Mouse (Mus musculus) liver, embryonic 11.5 days (tissue): ENCODE measurements at regions not wholly inside any gene's neighbourhood (a gene's known extent, or its start where the extent isn't known, plus 50 kb on each side); places are given as distances from the start of the nearest gene placed in this dataset.
"Not testable (repeated sequence)": the region's sequence is repeated elsewhere in the genome, so short reads cannot be mapped to it uniquely, and the experiment has no call there.

Experiments
- ATAC-seq: fragments of 200-750 bp; cut with Nextera tagmentation; replicated peaks from 2 replicates; pipeline ENCODE4 v1.8.0; 2017; ENCODE audit warnings: moderate number of reproducible peaks, mild to moderate bottlenecking, moderate TSS enrichment, moderate library complexity; ENCODE audit not compliant: low FRiP score
- DNase-seq: peaks from one replicate; pipeline ENCODE4 v3.0.0-alpha.2; 2017; ENCODE audit warnings: low spot score
- H3K27ac ChIP-seq: fragments of 300-500 bp; sonication (generic); 2 replicates; pipeline ENCODE4 v1.5.1; 2014; ENCODE audit warnings: mild to moderate bottlenecking, low read depth, low read length, control low read depth
- H3K27me3 ChIP-seq: fragments of 300-500 bp; sonication (generic); replicated peaks from 2 replicates; pipeline ENCODE4 v1.6.1; 2014; ENCODE audit warnings: low read length, mixed read lengths; ENCODE audit not compliant: control insufficient read depth, insufficient read depth
- H3K36me3 ChIP-seq: fragments of 300-500 bp; sonication (generic); 2 replicates; pipeline ENCODE4 v1.6.1; 2014; ENCODE audit warnings: mild to moderate bottlenecking, low read length, moderate library complexity, mixed read lengths; ENCODE audit not compliant: control insufficient read depth, insufficient read depth
- H3K4me1 ChIP-seq: fragments of 300-500 bp; sonication (generic); replicated peaks from 2 replicates; pipeline ENCODE4 v1.6.1; 2014; ENCODE audit warnings: low read length, mixed read lengths; ENCODE audit not compliant: control insufficient read depth, insufficient read depth
- H3K4me2 ChIP-seq: fragments of 300-500 bp; sonication (generic); 2 replicates; pipeline ENCODE4 v1.6.1; 2014; ENCODE audit warnings: mild to moderate bottlenecking, control low read depth, moderate library complexity
- H3K4me3 ChIP-seq: fragments of 300-500 bp; sonication (generic); 2 replicates; pipeline ENCODE4 v1.5.1; 2014; ENCODE audit warnings: low read depth, low read length, control low read depth
- H3K9ac ChIP-seq: fragments of 300-500 bp; sonication (generic); 2 replicates; pipeline ENCODE4 v1.6.1; 2014; ENCODE audit warnings: low read depth, low read length, control low read depth
- H3K9me3 ChIP-seq: fragments of 300-500 bp; sonication (generic); 2 replicates; pipeline ENCODE4 v1.6.1; 2016; ENCODE audit warnings: low read length, inconsistent platforms, mixed read lengths; ENCODE audit not compliant: control insufficient read depth
- WGBS: fragments of 180-500 bp; shearing (Covaris S2); extraction: QIAGEN DNeasy Blood & Tissue Kit; methylation state at CpG from one replicate; pipeline ENCODE4 v1.1.7; 2014; 5-methylcytosine and 5-hydroxymethylcytosine counted together

DNA sequence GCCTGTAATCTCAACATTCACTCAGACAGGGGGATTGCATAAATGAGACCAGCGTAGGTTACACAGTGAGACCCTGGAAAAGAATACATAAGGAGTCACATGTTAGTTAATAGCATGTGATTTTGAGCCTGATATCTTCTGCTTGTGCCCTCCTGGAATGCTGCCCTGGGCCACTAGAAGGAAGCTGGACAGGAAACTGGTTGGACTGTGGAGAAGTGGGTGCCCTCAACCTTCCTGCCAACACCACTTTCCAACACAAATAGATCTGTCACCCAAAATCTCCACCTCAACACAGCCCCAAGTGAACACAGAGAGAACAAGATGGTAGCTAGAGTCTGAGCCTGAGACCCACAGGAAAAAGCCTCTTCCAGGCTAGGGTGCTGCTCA, 76.2 kb downstream of the Tomm20 start:
- Histone ChIP-seq H3K9me3 (no peaks in the 10 kb centered on the region), H3K27ac (no peak overlapping the region), H3K36me3 (no peaks in the 10 kb centered on the region), H3K4me2 (no peak overlapping the region), H3K9ac (no peak overlapping the region), H3K27me3 (no peaks in the 10 kb centered on the region), H3K4me1 (no peaks in the 10 kb centered on the region), H3K4me3 (no peak overlapping the region)
- DNase-seq (no peak), ATAC-seq (no peak)
- WGBS = 80% methylated on average over 1 of the region's 1 CpGs

DNA sequence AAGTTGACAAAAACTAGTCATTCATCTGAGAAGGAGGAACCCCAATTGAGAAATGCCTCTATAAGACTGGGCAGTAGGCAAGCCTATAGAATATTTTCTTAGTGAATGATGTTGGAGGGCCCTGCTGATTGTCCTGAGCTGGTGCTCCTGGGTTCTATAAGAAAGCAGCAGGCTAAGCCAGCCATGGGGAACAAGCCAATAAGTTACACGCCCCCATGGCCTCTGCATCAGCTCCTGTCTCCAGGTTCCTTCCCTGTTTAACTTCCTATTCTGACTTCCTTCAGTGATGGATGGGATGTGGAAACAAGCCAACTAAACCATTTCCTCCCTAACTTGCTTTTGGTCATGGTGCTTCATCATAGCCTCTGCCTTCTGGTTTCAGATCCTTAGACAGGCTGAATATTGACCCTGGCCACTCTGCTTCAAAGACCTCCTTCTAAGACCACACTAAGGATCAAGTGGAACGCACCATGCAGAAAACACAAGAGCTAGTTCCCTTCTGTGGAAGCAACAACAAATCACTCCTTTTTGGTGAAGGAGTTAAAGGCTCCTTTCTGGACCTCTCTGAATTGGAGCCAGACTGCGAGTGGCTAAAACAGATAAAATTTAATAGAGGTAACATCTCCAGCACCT, 76.7 kb downstream of the Tomm20 start:
- no peak overlapping the region for H3K4me3 ChIP-seq
- H3K4me1 ChIP-seq = no peaks in the 10 kb centered on the region
- no peak overlapping the region for H3K27ac ChIP-seq
- H3K27me3 ChIP-seq = no peaks in the 10 kb centered on the region
- no peak overlapping the region for H3K4me2 ChIP-seq
- WGBS = 56% methylated on average over 3 of the region's 3 CpGs
- H3K9me3 ChIP-seq = no peaks in the 10 kb centered on the region
- H3K9ac ChIP-seq = no peak overlapping the region
- no peak for ATAC-seq
- no peak for DNase-seq
- no peaks in the 10 kb centered on the region for H3K36me3 ChIP-seq

DNA sequence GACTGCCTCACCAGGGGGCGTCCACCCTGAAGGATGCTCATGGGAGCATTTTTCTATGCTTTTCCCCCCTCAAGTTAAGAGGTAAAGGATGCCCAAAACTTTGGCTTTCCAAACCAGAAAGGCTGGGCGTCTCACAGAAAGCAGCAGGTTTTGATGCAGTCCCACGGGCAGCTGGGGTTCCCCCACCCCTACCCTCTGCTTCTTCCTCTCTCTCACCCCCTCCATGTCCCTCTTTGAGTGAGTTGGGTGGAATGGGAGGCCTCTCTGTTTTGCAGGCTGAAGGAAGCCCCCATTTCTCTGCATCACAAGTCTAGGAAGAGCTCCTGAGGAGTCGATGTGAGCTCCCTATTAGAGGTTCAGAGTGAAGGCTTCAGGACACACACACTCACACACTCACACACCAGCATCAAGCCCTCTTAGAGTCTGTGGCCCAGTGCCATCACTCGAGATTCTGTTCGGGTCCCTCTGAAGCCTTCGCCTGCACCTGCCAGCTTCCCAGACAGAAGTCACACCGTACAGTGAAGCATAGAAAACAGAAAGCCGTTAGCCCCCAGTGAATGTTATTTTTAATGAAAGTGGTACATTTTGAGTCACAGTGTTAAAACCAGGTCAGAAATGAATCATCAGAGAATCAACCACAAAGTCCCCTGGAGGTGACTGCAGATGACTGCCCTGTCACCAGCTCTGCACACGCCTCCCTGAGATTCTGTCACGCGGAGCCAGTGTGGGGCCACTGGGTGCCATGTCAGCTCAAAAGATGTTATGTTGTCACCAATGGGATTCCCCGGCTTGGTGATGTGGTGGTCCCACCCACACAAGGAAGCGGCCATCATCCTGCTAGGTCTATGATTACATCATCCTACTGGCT, 78.3 kb downstream of the Tomm20 start:
- Histone ChIP-seq H3K4me3 (no peak overlapping the region), H3K27ac (no peak overlapping the region), H3K27me3 (no peaks in the 10 kb centered on the region), H3K36me3 (no peaks in the 10 kb centered on the region), H3K4me2 (no peak overlapping the region), H3K9me3 (no peaks in the 10 kb centered on the region), H3K4me1 (peaks cover 5% of the 10 kb centered on the region; the same call in 1 of the 2 replicates), H3K9ac (no peak overlapping the region)
- 79% methylated on average over 14 of the region's 14 CpGs for WGBS
- no peak for ATAC-seq
- no peak for DNase-seq

DNA sequence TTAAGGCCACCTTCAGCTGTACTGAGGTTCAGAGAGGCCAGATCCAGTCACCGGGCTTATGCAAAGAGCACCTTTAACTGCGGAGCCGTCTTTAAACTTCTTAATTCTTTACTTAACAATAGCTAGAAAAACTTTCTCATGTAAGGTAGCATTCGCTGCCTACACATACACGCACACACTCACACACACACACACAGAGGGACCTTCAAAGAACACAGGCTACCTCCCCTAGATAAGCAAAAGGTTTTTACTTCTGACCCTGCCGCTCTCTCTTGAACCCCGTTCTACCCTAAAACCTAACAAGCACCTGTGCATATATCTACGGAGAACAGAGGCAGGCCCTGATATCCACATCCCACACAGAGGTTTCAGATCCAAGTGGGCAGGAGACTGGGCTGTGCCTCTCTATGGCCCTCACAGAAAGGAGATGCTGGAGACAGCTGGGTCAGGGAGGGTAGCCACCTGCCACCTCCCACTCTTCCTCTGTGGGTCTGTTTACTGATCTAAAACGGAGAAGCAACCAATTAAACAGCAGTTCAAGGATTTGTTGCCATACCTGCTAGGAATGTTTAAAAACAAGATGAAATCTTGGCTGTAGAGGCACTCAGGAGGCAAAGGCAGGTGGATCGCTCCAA, 81.2 kb downstream of the Tomm20 start:
- DNase-seq = no peak
- 72% methylated on average over 10 of the region's 10 CpGs for WGBS
- ATAC-seq = no peak
- Histone ChIP-seq H3K9me3 (no peaks in the 10 kb centered on the region), H3K4me2 (no peak overlapping the region), H3K9ac (no peak overlapping the region), H3K27me3 (no peaks in the 10 kb centered on the region), H3K36me3 (no peaks in the 10 kb centered on the region), H3K27ac (no peak overlapping the region), H3K4me3 (no peak overlapping the region), H3K4me1 (peaks cover 15% of the 10 kb centered on the region)

DNA sequence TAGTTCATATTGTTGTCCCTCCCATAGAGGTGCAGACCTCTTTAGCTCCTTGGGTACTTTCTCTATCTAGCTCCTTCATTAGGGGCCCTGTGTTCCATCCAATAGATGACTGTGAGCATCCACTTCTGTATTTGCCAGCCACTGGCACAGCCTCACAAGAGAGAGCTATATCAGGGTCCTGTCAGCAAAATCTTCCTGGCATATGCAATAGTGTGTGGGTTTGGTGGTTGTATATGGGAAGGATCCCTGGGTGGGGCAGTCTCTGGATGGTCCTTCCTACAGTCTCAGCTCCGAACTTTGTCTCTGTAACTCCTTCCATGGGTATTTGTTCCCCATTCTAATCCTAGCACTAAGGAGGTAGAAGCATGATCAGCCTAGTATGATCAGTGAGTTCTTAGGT, 82.0 kb downstream of the Tomm20 start:
- H3K9ac ChIP-seq, ATAC-seq, H3K27ac ChIP-seq, H3K4me3 ChIP-seq, H3K36me3 ChIP-seq, H3K9me3 ChIP-seq, H3K4me2 ChIP-seq, DNase-seq, H3K27me3 ChIP-seq: not testable (repeated sequence)
- WGBS = 78% methylated on average over 1 of the region's 1 CpGs
- peaks cover 16% of the 10 kb centered on the region for H3K4me1 ChIP-seq

DNA sequence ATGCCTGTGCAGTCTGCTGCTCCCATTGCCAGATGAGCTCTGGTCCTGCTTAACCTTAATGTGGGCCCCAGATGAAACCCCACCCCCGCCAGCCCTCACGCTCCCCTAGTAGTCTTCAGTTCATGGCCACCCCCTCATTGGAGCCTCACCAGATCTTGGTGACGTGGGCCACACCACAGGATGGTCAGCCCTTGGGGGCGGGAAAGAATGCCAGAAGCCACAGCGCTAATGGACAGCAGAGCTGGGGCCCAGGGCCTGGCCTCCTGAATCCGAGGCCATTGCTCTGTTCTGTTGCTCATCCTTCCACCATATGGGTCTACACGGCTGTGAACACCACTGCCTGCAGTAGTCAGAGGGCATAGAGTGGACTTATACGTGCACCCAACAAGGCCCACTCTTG, 83.9 kb downstream of the Tomm20 start:
- Histone ChIP-seq H3K27me3 (no peaks in the 10 kb centered on the region), H3K36me3 (no peaks in the 10 kb centered on the region), H3K9ac (no peak overlapping the region), H3K27ac (no peak overlapping the region), H3K4me3 (no peak overlapping the region), H3K4me1 (peaks cover 25% of the 10 kb centered on the region), H3K9me3 (no peaks in the 10 kb centered on the region), H3K4me2 (no peak overlapping the region)
- WGBS = 82% methylated on average over 8 of the region's 8 CpGs
- DNase-seq (no peak), ATAC-seq (no peak)

DNA sequence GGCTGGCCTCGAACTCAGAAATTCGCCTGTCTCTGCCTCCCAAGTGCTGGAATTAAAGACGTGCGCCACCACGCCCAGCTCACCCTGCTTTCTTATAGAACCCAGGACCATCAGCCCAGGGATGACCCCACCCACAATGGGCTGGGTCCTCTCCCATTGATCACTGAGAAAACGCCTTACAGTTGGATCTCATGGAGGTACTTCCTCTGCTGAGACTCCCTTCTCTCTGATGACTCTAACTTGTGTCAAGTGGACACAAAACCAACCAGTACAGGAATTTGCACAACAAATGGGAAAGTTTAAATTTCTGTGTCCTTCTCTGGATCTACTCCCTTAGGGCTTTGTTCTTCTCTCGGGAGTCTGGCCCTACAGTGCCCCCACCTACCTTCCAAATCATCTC, 85.0 kb downstream of the Tomm20 start:
- Histone ChIP-seq H3K4me2 (no peak overlapping the region), H3K4me1 (peaks cover 25% of the 10 kb centered on the region), H3K27me3 (no peaks in the 10 kb centered on the region), H3K36me3 (no peaks in the 10 kb centered on the region), H3K9me3 (no peaks in the 10 kb centered on the region), H3K27ac (no peak overlapping the region), H3K9ac (no peak overlapping the region), H3K4me3 (no peak overlapping the region)
- no peak for ATAC-seq
- WGBS = 84% methylated on average over 7 of the region's 7 CpGs
- no peak for DNase-seq

DNA sequence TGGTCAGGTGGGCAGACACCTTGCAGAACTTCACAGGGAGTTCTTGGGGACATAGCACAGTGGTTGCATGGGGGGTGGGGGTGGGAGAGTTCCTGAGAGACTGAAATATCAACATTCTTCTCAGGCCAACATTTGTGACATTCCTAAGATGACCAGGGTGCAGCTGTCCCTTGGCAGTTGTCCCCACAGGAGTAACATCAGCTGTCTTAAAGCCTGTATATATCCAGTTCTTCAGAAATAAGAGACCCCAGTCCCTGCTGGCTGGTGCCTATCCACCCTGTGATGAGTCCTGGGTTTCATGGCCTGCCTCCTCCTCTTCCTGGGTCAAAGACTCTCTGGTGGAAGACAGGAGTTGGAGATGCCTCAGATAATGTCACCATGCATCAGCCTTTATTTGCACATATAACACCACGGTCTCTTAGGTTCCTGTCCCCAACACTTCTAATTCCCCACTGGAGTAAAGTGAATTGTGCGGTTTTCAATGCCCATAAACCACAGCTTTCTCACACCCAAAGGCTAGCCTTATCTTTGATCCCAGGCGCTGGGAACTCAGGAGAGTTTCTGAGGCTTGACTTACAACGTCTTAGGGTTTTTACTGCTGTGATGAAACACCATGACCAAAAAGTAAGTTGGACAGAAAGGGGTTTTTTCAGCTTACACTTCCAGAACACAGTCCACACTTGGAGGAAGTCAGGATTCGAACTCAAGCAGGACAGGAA, 85.8 kb downstream of the Tomm20 start:
- WGBS = 45% methylated on average over 5 of the region's 5 CpGs
- DNase-seq = no peak
- no peaks in the 10 kb centered on the region for H3K9me3 ChIP-seq
- H3K4me1 ChIP-seq = peaks cover 25% of the 10 kb centered on the region
- H3K4me3 ChIP-seq = no peak overlapping the region
- H3K9ac ChIP-seq = no peak overlapping the region
- H3K27ac ChIP-seq = no peak overlapping the region
- 0 out of 2 replicates have a peak, but pooled peaks have one; percentile 32 for ATAC-seq
- no peaks in the 10 kb centered on the region for H3K27me3 ChIP-seq
- H3K36me3 ChIP-seq = no peaks in the 10 kb centered on the region
- H3K4me2 ChIP-seq = no peak overlapping the region
